Mouse (Mus musculus): ENCODE measurements around the gene Pak3. TPM values are rescaled to one million over a fixed set of nuclear protein-coding genes. Genes with fewer than 3 reads are reported as not detected.
"Not testable (repeated sequence)": the region's sequence is repeated elsewhere in the genome, so short reads cannot be mapped to it uniquely, and the experiment has no call there.

The Pak3 gene
- total RNA-seq (2021) = under 1 TPM; 0.05 to 0.31 TPM
- long read RNA-seq, experiment 1 = 0 reads
- long read RNA-seq, experiment 2 = 0 reads

DNA sequence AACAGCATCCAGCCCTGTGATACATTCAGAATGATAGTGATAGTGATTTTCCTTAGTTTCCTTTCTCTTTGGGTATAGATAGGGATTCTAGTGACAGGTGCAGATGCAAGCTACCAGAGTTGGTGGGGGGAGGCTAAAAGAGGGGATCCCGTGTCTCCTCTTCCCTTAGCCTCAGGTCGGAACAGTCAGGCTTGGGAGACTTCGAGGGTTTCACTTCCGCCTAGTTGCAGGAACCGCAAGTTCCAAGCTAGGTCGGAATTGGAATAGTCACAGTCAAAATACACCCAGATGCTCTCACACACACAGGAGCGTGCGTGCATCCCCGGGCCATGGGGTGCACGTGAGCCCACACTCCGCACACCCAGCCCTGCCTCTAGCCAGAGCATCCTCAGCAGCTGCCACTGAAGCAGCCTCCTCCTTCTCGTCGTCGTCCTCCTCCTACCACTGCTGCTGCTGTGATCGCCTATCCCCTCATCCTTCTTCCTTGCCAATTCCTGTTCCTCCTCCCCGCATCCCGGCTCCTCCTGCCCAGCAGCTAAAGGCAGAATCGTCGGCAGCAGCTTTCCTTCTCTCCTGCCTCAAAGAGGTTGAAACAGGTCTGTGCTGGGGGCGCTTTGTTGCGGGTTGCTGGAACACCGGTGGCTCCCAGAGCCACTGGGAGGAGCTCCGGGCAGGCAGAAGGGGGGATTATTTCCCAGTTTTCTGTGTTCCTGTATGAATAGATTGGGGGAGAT lies at the start of gene Pak3:
Pak3 (plus strand) TSS at position 424 of the 734 bp plus-strand sequence.
- no peak for DNase-seq (ENCODE audit: low spot score)

DNA sequence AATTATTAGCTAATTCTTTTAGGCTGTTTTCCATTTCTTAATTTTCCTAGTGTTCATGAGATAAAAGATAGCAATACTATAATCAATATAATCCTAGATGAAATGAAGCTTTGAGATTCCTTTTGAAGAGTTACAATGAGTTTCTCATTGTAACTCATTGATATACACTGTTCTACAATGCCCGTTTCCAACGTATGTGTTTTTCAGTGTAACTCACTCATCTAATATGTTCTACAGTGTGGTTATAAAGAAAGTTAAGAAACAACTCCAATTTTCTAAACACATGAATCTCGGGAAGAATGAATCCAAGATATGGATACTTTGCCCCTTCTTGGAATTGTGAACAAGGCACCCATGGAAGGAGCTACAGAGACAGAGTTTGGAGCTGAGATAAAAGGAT lies 35.5 kb upstream of the Pak3 start:
- peak; percentile 100 for DNase-seq (ENCODE audit: low spot score)

DNA sequence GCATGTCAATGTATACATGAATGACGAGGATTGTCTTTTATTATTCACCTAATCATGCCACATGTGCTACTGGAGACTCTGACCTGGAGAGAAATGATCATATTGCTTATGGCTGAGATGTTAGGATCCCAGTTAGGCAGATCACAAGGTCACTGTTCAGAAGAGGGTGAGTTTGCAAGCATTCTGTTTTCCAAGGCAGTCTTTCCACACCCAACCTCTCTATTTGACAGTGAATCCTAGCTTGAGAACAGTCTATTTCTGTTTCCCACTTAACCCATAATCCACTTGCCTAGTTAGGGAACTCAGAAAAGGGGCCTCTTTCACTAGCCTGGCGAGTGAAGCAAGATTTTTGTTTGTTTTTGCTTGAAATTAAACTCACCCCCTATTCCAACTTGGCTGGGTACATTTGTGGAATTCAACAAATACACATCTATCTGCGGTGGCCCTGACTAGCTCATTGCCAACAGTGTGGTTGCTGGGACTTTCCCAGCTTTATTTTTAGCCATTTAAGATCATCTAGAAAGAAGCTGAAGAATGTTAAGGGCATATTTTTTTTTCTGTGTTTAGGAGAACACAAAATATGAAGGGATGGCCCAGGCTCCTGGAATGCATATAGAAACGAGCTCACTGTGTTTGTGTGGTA lies 17.2 kb upstream of the Pak3 start:
- no peak for DNase-seq (ENCODE audit: low spot score)

DNA sequence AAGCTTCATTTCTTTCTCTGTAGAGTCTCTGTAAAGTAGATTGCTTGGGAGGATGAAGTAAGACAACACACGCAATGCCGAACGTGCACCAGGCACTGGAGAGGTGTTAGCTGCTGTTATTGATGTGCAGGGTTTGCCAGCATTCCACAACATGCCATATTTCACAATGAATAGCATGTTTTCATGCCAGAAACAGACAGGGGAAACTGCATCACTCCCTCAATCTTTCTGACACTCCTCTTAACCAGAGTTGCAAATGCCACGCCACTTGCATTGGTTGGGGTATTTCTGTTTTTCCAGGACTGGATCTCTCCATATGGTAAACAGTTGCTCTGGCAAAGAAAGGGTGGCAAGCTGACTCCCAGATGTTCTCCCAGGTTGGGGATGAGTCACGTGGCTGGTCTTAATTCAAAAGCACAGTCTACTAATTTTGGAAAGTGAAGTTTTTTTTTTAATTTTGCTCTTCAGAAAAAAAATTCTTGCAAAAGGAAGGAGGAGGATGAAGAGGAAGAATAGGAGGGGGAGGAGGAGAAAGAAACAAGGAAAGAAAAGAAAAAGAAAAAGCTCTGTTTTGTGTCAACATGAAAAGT lies 16.5 kb upstream of the Pak3 start:
- no peak for DNase-seq (ENCODE audit: low spot score)

DNA sequence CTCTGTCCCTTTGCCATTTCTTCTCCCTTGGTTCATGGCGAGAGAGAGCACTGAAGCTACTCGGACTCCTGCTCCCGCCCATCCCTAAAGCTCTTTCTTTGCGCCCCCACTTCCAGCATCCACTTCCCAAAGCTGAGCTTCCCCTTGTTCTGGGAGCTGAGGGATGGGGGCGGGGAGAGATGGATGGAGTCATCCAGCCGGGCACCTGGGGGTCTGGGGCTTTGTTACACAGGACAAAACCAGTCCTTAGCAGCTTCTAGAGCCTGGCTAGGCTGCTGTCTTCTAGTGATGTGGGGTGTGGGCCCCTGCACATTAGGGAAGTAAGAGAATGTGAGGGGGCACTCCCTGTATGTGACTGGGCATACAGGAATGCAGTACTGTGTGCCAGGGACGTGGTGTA lies 526 bp downstream of the Pak3 start:
- no peak for DNase-seq (ENCODE audit: low spot score)

DNA sequence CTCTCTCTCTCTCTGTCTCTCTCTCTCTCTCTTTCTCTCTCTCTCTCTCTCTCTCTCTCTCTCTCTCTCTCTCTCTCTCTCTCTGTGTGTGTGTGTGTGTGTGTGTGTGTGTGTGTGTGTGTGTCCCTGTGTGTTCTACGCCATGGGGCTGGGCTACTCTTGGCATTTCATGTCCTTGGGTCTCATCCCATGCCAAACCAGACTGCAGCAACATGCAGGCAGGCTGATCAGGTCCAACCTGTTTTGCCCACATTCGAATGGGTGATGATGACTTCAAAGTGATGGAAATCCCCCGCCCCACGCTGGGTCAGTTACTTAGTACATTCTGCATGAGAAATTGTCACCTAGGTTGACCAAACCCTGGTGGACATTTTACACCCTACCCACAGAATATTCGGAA lies 1.1 kb downstream of the Pak3 start:
- not testable (repeated sequence) for DNase-seq (ENCODE audit: low spot score)

DNA sequence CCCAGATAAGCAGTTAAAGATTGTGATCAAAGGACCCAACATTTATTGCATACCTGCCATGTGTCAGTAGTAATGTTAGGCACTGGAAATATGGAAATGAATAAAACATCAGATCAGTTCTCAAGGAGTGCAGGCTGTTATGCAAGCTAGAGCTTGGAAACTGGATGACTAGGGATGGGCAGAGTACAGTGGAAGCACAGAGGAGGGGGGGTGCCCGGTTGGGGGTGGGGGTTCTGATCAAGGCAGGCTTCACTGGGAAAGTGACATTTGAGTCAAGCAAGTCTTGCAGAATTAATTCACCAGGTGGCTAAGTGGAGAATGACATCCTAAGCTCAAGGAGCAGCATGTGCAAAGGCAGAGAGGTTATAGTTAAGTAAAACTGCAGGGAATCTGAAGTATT lies 1.8 kb downstream of the Pak3 start:
- DNase-seq (ENCODE audit: low spot score) = no peak

DNA sequence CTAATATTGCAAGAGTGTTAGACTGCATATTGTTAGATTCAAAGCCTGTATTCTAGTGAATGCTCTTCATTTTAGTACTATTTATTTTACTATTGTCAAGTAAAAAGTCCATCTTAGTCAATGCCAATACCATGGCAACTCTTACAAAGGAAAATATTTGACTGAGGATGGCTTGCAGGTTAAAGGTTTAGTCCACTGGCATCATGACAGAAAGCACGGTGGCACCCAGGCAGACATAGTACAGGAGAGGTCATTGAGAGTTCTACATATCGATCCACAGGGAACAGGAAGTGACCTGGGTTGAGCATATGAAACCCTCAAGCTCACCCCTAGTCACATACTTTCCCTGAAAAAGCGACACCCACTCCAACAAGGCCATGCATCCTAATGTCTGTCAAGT lies 13.9 kb downstream of the Pak3 start:
- DNase-seq (ENCODE audit: low spot score) = no peak

DNA sequence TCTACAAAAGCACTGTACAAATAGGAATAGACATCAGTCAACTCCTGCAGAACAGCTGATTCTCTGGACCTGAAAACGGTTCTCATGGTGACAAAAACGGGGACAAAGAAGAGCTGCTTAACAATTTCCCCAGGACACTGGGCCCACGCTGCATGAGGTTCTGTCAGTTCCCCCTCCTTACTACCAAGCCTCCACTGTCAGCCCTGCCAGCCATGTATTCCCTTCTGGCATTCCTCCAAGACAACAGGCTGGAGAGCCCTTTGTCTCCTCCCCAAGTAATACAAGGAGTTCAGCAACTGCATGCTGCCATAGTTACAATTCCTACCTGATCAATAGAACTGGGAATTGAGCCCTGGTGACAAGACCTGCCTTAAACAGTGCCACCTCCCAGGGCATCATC lies 15.2 kb downstream of the Pak3 start:
- no peak for DNase-seq (ENCODE audit: low spot score)

DNA sequence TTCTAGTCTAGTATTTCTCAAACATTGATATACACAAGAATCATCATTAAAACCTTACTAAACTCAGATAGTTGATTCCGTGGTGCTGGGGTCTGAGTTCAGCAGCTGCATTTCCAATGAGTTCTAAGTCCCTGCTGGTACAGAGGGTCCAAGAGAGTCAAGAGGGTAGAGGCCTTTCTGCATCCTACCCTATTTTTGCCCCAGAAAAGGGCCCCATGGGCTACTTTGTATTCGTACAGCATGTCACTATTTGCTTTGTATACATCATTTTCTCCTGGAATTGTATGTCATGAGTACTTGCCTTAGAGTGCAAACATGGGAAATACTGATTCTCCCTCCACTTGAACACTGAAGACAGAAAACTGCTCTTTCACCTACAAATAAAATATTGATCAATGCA lies 24.4 kb downstream of the Pak3 start:
- no peak for DNase-seq (ENCODE audit: low spot score)

DNA sequence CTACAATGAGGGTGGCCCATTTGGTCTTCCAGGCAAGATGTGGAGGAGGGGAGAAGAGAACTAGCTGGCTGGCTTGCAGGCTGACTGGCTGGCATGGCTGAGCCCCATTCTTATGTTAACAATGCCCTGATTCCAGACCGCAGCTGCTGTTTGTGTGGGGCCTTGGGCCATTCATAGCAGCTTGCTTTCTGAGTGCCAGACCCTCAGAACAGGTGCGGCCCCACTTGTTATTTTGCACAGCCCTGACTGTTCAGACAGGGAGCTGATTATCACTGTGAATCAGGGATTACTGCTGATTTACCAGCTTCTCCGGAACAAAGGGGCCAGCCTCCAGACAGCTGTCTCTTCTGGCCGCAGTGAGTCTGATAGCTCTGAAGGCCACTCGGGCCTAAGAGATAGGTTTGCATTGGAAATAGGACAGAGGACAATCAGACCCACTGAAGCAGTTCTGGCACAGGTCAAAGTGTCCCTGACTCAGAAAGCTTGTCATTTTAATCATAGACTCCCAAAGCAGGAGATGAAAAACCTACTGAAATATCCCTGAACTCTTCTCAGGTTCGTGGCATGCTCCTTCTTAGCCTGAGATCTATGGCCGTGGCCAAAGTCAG lies 24.9 kb downstream of the Pak3 start:
- DNase-seq (ENCODE audit: low spot score) = no peak

DNA sequence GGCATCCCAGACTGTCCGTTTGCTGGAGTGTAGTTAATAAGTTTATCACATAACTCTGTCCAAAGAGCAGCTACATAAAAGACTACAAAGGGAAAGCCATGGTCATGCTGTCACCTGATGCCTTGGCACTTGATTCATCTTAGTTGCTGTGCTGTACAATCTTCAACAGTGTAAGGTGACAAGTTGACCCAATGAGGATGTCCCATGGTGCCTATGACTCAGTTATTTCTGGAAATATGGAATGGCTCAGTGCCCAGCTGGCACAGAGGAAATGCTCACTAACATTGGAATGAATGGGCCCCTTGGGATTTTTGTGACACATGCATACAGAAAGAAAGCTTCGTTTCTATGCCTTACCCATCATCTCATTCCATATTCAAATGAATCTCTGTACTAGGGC lies 55.3 kb downstream of the Pak3 start:
- no peak for DNase-seq (ENCODE audit: low spot score)

DNA sequence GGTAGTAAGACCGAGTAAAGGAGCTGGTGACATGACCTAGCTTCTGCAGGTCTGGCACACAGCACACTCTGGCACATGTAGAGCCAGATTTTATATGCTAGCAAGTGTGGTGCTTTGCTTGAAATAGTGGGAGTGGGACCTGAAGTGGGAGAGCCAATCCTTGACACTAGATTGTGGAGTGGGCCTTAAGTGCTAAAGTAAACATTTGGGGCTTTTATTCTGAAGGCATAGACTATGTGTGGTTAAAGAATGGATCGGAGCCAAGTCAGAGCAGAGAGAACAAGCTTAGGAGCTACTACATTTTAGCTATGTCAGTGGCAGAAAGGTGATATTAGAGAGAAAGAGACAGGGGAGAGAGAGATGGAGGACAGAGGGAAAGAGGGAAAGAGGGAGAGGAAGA lies 61.5 kb downstream of the Pak3 start:
- no peak for DNase-seq (ENCODE audit: low spot score)

DNA sequence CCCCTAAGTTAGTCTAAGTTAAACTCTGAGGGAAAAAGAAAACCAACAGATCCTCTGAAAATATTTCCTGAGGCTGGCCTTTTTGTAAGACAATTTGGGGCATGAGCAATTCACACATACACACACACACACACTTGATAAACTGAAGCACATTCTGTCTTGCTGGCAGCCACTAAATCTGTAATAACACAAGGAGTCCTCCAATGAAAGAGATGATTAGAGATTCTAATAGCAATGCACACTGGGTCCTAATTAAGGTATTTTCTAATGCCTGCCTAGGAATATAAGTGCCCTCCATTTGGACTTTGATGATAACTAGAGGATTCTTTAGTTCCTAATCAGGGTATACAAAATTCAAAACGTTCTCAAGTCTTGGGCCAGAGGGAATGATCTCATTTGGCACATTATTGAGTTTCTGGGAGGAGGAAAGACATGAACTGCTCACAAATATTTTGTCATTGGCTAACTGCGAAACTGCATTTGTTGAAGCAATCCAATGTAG lies 62.1 kb downstream of the Pak3 start:
- no peak for DNase-seq (ENCODE audit: low spot score)

DNA sequence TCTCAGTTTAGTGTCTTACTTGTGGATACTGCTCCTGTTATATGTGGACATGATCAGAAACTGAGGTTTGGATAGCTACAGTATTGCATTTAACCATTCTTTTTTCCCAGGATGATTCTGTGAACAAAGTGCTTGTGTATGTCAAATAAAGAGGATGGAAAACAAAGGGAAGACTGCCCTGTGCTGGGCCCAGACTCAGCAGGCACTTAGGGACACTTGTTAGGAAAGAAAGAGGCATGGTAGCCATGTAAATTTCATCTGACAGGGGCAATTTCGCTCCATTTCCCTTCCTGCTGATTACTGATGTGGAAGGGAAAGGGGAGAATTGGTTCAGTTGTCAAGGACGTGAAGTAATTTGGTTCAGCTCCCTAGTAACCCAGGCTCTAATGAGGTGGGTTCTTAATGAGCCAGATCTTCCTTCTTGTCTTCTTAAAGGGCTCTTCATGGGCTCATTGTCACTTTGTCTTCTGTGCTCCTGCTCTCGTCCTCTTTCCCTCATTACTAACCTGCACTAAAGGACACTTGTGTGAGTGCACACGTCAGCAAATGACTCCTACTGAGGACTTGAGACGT lies 88.6 kb downstream of the Pak3 start:
- DNase-seq (ENCODE audit: low spot score) = no peak

DNA sequence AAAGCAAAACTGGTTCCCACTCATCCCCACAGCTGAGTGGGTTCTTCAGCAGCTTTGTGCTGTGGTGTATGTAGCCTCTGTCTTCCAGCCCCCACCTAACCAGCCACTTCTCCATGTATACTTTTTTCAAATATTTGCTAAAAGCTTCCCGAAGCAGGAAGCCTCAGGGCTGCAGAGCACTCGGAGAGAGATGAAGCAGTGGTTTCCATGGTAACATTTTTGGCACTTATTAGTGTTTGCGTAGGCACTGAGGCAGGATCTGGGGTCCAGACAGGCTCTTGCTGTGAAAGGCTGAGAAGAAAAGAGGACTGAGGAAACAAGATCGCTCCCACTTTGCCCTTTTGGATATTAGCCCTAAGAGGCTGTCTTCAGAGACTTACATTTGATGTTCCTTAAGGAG lies 100.3 kb downstream of the Pak3 start:
- DNase-seq (ENCODE audit: low spot score) = no peak

DNA sequence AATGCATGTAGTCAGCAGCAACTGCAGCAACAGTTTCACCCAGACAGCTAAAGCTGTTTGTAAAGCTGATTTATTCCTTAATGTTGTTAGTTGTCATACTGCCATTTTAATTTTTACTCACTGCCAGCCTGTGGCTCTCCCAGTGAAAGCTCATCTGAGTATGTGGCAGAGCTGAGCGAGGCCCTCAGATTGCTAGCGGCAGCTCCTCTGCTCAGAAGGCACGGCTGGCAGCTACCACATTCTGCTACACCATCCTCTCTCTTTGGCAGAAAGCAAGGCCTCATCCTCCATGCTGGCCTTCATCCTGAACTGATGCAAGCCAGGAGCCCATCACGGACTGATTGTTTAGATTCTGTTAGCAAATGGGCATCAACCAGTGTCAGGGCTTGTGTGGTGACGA lies 109.4 kb downstream of the Pak3 start:
- no peak for DNase-seq (ENCODE audit: low spot score)

DNA sequence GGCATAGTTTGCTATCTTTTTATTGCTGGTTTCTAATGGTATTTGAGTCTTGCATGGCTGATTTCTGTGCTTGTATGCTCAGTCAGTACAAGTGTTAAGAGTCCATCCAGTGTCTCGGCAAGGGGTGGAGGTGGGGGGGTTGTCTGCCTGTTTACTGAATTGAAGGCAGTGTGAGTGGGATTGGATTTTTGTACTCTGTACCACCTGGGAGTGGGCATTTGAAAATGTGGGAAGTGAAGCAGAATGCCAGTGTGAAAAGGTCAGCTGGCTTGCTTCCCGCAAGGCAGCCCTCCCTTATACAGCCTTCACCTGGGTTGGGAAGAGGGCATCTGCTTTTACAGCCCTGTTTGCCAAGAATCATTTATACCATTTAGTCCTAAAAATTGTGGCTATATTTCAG lies 125.5 kb downstream of the Pak3 start:
- DNase-seq (ENCODE audit: low spot score) = no peak

DNA sequence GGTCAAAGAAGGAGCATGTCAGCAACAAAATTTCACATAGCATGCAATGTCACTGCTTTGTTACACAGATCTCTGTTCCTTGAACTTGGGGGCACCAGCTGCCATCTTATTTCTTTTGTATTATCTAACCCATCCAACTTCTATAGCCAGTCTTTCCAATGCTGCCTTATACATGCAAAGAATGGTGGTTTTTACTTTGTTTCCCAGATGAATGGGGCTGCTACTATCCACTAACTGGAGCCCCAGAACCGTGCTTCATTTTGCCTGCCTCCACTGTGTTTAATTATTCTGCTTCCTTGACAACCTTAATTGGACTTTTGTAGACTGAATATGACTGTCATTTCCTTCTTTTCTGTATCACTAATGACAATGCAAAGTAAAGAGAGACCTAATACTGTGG lies 126.4 kb downstream of the Pak3 start:
- no peak for DNase-seq (ENCODE audit: low spot score)

DNA sequence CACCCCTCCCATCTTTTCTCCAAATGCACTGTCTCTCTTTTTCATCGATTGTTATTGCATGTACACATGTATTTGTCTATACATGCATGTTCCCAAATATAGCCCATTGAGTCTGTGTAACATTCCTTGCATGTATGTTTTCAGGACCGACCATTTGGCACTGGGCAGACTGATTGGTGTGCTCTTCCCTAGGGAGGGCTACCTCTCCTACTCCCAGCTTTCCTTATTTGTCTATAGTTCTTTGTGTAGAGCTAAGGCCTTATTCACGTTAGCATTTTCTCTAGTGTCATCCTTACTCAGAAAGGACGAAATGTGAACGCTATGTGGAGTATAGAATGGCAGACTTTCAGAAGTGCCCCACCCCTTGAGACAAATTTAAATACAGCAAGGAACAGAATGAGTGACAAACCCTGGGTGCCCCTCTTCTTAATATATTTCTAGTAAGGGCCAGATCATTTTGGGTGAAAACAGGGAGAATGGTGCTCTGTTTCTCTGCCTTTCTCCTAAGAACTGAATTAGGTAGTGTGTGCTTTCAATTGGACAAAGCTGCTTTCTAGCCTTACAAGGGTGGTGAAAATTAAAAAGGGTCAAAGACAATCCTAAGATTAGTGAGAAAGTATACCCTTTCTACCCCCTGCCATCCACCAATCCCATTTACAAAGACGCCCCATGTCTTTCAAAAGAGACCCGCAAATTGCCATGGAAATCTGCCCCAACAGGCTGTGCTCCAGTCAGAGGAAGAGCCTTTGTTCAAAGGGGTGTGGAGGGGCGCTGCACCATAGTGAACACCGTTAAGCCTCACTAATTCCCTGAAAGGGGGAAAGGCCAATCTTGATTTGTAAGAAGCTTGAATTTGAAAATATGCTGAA lies 136.2 kb downstream of the Pak3 start:
- no peak for DNase-seq (ENCODE audit: low spot score)

DNA sequence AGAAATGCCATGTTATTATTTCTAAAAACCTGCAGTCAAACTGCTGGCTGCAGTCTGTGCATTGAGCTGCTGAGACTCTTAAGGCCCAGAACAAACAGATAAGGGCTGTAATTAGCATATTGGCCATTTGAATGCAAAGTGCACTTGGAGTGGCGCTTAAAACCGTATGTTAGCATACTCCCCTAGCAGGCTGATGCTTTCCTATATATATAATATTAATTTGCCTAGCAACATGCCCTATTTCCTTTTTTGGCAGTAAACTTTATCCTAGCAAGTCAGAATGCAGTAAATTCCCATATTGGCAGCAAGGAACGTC lies 136.7 kb downstream of the Pak3 start:
- no peak for DNase-seq (ENCODE audit: low spot score)
